Mouse (Mus musculus) midbrain, embryonic 14.5 days (tissue): ENCODE measurements around the gene Smap1. TPM values are rescaled to one million over a fixed set of nuclear protein-coding genes. Genes with fewer than 3 reads are reported as not detected.
A peak's percentile ranks its signal among the peaks of the same experiment; 100 is the strongest.

ENCODE experiments used
- ATAC-seq: fragments of 200-750 bp; cut with Nextera tagmentation; 2 replicates; pipeline ENCODE4 v1.8.0; 2017; ENCODE audit warnings: moderate number of reproducible peaks, moderate library complexity; ENCODE audit not compliant: low FRiP score, low TSS enrichment
- DNase-seq: peaks from one replicate; pipeline ENCODE4 v3.0.0-alpha.2; 2015
- H3K27ac ChIP-seq: fragments of 300-500 bp; sonication (generic); replicated peaks from 2 replicates; pipeline ENCODE4 v1.5.1; 2014; ENCODE audit warnings: mild to moderate bottlenecking, low read depth, low read length, moderate library complexity
- H3K27me3 ChIP-seq: fragments of 300-500 bp; sonication (generic); 2 replicates; pipeline ENCODE4 v1.6.1; 2014; ENCODE audit warnings: low read length, control low read depth, mixed read lengths; ENCODE audit not compliant: control insufficient read depth, insufficient read depth
- H3K36me3 ChIP-seq: fragments of 300-500 bp; sonication (generic); 2 replicates; pipeline ENCODE4 v1.6.1; 2014; ENCODE audit warnings: low read length, control low read depth; ENCODE audit not compliant: control insufficient read depth, insufficient read depth
- H3K4me1 ChIP-seq: fragments of 300-500 bp; sonication (generic); 2 replicates; pipeline ENCODE4 v1.6.1; 2014; ENCODE audit warnings: mild to moderate bottlenecking, antibody characterized with exemption, low read length, control low read depth; ENCODE audit not compliant: control insufficient read depth, insufficient read depth
- H3K4me2 ChIP-seq: fragments of 300-500 bp; sonication (generic); 2 replicates; pipeline ENCODE4 v1.6.1; 2014; ENCODE audit warnings: mild to moderate bottlenecking, low read length, moderate library complexity
- H3K4me3 ChIP-seq: fragments of 300-500 bp; sonication (generic); replicated peaks from 2 replicates; pipeline ENCODE4 v1.5.1; 2014; ENCODE audit warnings: low read depth, low read length
- H3K9ac ChIP-seq: fragments of 300-500 bp; sonication (generic); replicated peaks from 2 replicates; pipeline ENCODE4 v1.6.1; 2014; ENCODE audit warnings: mild to moderate bottlenecking, low read length, moderate library complexity
- H3K9me3 ChIP-seq: fragments of 300-500 bp; sonication (generic); 2 replicates; pipeline ENCODE4 v1.6.1; 2016; ENCODE audit warnings: low read length, control low read depth, mixed read lengths; ENCODE audit not compliant: control insufficient read depth
- WGBS: fragments of 180-500 bp; shearing (Covaris S2); extraction: QIAGEN DNeasy Blood & Tissue Kit; methylation state at CpG from one replicate; pipeline ENCODE4 v1.1.7; 2014; 5-methylcytosine and 5-hydroxymethylcytosine counted together
- polyA plus RNA-seq: library from polyadenylated mRNA; unstranded; fragments of >200 nt; fragmentation: Nextera tagmentation; extraction: Ambion mirVana; gene quantifications from 2 replicates; pipeline ENCODE4 v1.2.1, GENCODE M21; 2014

Gene Smap1
- polyA plus RNA-seq, 1 experiment from 2014 or later = 113 TPM

DNA sequence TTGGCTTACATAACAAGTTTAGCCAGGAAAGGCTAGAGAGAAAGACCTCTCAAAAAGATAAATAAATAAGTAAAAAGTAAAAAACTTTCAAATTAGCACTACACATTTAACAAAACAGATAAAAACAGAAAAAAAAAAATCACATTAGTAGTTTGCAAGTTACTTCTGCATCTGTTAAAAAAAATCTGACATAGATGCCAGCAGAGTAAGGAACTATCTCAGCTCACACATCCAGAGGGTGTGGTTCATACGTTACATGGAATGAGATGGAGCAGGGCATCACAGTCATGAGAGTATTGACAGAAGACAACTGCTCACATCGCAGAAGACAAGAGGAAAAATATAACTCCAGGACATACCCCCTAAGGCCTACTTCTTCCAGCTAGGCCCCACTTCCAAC is 19.4 kb downstream of the Smap1 start:
- H3K4me1 ChIP-seq = no peaks in the 10 kb centered on the region
- H3K27ac ChIP-seq = no peak overlapping the region
- no peak overlapping the region for H3K9ac ChIP-seq
- H3K4me3 ChIP-seq = no peak overlapping the region
- no peak for ATAC-seq
- no peaks in the 10 kb centered on the region for H3K36me3 ChIP-seq
- H3K4me2 ChIP-seq = no peak overlapping the region
- no peak for DNase-seq
- H3K27me3 ChIP-seq = no peaks in the 10 kb centered on the region
- H3K9me3 ChIP-seq = no peaks in the 10 kb centered on the region
- WGBS = 95% methylated on average over 2 of the region's 2 CpGs

GRCm38 (mm10) chr1:23899647-23900020 is 22.5 kb downstream of the Smap1 start:
- Histone ChIP-seq H3K4me1 (no peaks in the 10 kb centered on the region), H3K27me3 (no peaks in the 10 kb centered on the region), H3K4me3 (no peak overlapping the region), H3K9ac (no peak overlapping the region), H3K4me2 (no peak overlapping the region), H3K27ac (no peak overlapping the region), H3K9me3 (no peaks in the 10 kb centered on the region), H3K36me3 (no peaks in the 10 kb centered on the region)
- no peak for DNase-seq
- no peak for ATAC-seq
- 95% methylated on average over 5 of the region's 5 CpGs for WGBS

DNA sequence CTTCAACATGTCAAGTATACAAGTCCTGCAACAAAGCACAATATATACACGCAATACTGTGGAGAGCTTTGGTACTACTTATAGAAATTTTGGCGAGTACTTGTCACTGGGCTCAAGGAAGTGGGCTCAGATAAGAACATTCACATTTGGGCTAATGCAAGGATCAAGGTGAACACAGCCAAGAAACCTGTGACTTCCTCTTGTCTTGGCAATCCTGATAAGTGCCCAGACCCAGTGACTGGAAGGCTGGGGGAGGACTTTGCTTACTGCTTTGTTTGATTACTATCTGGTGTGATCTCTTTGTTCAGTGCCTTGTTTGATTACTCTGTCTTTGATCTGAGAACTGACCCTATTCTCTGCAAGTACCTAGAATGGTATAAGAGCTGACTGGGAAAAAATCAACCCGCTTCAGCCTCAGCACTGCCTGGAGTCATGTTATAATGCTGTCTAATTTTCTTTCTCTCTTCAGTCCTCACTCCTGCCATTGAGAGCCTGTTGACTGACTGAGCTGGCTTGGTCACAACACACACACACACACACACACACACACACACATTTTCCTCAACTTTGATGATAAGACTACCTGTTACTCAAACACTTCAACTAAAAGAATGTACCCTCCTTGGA is 23.0 kb downstream of the Smap1 start:
- Histone ChIP-seq H3K27ac (no peak overlapping the region), H3K9me3 (no peaks in the 10 kb centered on the region), H3K4me1 (no peaks in the 10 kb centered on the region), H3K4me2 (no peak overlapping the region), H3K4me3 (no peak overlapping the region), H3K36me3 (no peaks in the 10 kb centered on the region), H3K27me3 (no peaks in the 10 kb centered on the region), H3K9ac (no peak overlapping the region)
- 93% methylated on average over 3 of the region's 3 CpGs for WGBS
- no peak for ATAC-seq
- no peak for DNase-seq

GRCm38 (mm10) chr1:23892072-23892471 is 30.0 kb downstream of the Smap1 start:
- Histone ChIP-seq H3K9me3 (no peaks in the 10 kb centered on the region), H3K36me3 (no peaks in the 10 kb centered on the region), H3K4me3 (no peak overlapping the region), H3K27me3 (no peaks in the 10 kb centered on the region), H3K27ac (no peak overlapping the region), H3K4me1 (no peaks in the 10 kb centered on the region), H3K4me2 (no peak overlapping the region), H3K9ac (no peak overlapping the region)
- DNase-seq = no peak
- WGBS = 72% methylated on average over 1 of the region's 1 CpGs
- ATAC-seq = no peak

GRCm38 (mm10) chr1:23884914-23885313 is 37.2 kb downstream of the Smap1 start:
- 0 out of 2 replicates have a peak, but pooled peaks cover 4% of the 10 kb centered on the region for H3K4me1 ChIP-seq
- no peaks in the 10 kb centered on the region for H3K36me3 ChIP-seq
- WGBS = 41% methylated on average over 7 of the region's 7 CpGs
- no peak overlapping the region for H3K27ac ChIP-seq
- ATAC-seq (0 out of 2 replicates have a peak, but pooled peaks have one; percentile 11), DNase-seq (peak; percentile 36)
- no peak overlapping the region for H3K4me2 ChIP-seq
- H3K9ac ChIP-seq = no peak overlapping the region
- H3K4me3 ChIP-seq = no peak overlapping the region
- no peaks in the 10 kb centered on the region for H3K27me3 ChIP-seq
- H3K9me3 ChIP-seq = no peaks in the 10 kb centered on the region

DNA sequence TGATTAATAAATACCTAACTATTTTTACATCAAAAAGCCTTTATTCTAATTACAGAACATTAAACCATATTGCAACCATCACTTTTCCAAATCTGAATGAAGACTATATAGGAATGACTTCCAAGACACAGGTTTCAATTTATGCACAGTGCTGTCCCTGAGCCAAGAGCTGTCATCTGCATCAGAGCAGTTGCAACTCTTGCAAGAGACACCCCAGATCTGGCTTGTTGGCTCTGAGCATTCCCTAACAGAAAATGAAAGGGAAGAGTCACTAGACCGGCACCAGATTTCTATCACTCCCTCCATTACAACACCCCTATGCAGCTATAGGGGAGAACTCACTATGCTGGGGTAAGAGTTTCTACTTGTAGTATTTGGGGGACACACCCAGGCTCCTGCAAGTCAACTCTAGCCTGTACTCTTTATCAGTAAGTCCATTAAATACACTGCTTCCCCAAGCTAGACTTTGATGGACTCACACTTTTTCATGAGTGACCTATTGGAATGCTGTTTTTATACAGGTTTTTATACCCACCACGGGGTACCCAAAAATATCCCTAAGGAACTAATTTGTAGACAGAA is 37.9 kb downstream of the Smap1 start:
- Histone ChIP-seq H3K4me1 (0 out of 2 replicates have a peak, but pooled peaks cover 4% of the 10 kb centered on the region), H3K9ac (no peak overlapping the region), H3K9me3 (no peaks in the 10 kb centered on the region), H3K27me3 (no peaks in the 10 kb centered on the region), H3K36me3 (no peaks in the 10 kb centered on the region), H3K4me2 (no peak overlapping the region), H3K4me3 (no peak overlapping the region), H3K27ac (no peak overlapping the region)
- no peak for DNase-seq
- no peak for ATAC-seq
- 93% methylated on average over 2 of the region's 2 CpGs for WGBS

DNA sequence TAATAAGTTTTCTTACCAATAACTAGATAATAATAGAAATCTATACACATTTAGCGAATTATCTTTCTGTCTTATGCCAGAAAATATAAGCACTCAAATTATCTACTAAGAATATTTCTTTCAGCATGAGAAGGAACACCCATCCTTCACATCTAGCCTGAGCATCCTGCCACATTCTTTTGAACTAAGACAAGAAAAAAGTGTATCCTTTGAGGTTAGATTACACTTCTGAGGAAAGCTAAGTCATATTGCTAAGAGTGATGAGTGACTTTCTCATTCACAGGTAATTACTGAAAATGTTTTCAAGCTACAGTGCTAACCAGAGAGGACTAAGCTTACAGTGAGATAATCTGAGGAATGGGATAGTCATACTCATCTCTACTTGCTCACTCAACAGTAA is 39.4 kb downstream of the Smap1 start:
- no peak overlapping the region for H3K4me2 ChIP-seq
- no peak for ATAC-seq
- H3K4me3 ChIP-seq = no peak overlapping the region
- H3K4me1 ChIP-seq = 0 out of 2 replicates have a peak, but pooled peaks cover 4% of the 10 kb centered on the region
- 96% methylated on average over 1 of the region's 1 CpGs for WGBS
- no peak for DNase-seq
- no peak overlapping the region for H3K9ac ChIP-seq
- no peaks in the 10 kb centered on the region for H3K27me3 ChIP-seq
- H3K27ac ChIP-seq = no peak overlapping the region
- no peaks in the 10 kb centered on the region for H3K9me3 ChIP-seq
- no peaks in the 10 kb centered on the region for H3K36me3 ChIP-seq

- no peak overlapping the region for H3K27ac ChIP-seq
- ATAC-seq = no peak
- H3K4me2 ChIP-seq = no peak overlapping the region
- H3K27me3 ChIP-seq = no peaks in the 10 kb centered on the region
- H3K9me3 ChIP-seq = no peaks in the 10 kb centered on the region
- H3K4me1 ChIP-seq = no peaks in the 10 kb centered on the region
- H3K4me3 ChIP-seq = no peak overlapping the region
- H3K36me3 ChIP-seq = peaks cover 27% of the 10 kb centered on the region
- no peak overlapping the region for H3K9ac ChIP-seq
- 96% methylated on average over 1 of the region's 1 CpGs for WGBS
- no peak for DNase-seq
Observed at GRCm38 (mm10) chr1:23872194-23872593, 49.9 kb downstream of the Smap1 start.

DNA sequence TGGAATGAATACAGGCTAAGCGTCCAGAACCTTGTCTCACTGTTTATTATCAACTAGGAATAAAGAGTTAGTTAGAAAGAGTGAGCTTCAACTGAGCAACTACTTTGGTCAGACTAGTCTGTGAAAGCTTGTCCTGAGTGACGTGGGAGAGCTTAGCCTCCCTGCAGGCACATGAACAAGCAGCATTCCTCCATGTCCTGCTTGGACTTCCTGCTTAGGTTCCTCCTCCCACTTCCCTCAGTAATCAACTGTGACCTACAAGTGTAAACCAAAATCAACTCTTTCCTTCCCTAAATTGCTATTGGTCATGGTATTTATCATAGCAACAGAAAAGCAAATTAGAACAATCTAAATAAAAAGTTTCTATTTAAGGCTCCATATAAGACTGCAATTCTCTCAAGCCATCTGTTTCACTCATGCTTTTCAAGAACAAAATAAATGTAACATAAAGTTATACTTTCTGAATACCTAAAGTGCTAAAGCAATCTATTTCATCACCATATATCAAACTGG is 54.7 kb downstream of the Smap1 start:
- Histone ChIP-seq H3K9me3 (no peaks in the 10 kb centered on the region), H3K27ac (no peak overlapping the region), H3K27me3 (no peaks in the 10 kb centered on the region), H3K4me3 (no peak overlapping the region), H3K4me2 (no peak overlapping the region), H3K4me1 (no peaks in the 10 kb centered on the region), H3K36me3 (peaks cover 26% of the 10 kb centered on the region), H3K9ac (no peak overlapping the region)
- 65% methylated on average over 2 of the region's 2 CpGs for WGBS
- no peak for DNase-seq
- no peak for ATAC-seq
